8 mouse cellular contexts compared by ENCODE assay signal in genomic region chr15:81729792-81730635, GRCm38 (mm10). TPM values are rescaled to one million over a fixed set of nuclear protein-coding genes. Genes with fewer than 3 reads are reported as not detected.
DNase-seq lines count a peak whose midpoint lies in the region; ATAC-seq lines count a peak whose summit lies in the region.

No protein-coding gene starts in this region.

- H3K27ac ChIP-seq in lung, embryonic 16.5 days (ENCODE audit: low read length) = peak overlapping the region; percentile 78

- no peaks in the 10 kb centered on the region for H3K9me3 ChIP-seq in lung, embryonic 16.5 days (ENCODE audit: control insufficient read depth, low read length)

- H3K4me1 ChIP-seq in lung, embryonic 16.5 days (replicated peaks; ENCODE audit: control insufficient read depth, insufficient read depth, low read length) = peaks cover 15% of the 10 kb centered on the region

- ATAC-seq in hematopoietic stem cell, adult 5-6 weeks (replicated peaks in 1 of 2; ENCODE audit: insufficient read depth in 1 of 2, low FRiP score in 2 of 2, low TSS enrichment in 1 of 2, low read depth in 1 of 2, poor library complexity in 2 of 2, severe bottlenecking in 2 of 2) = peak; percentile 98 to 99
- peak; percentile 99 for ATAC-seq in lung, embryonic 16.5 days (ENCODE audit: low read depth)

- WGBS in lung, embryonic 16.5 days = 5% methylated on average over 41 of the region's 41 CpGs

- H3K36me3 ChIP-seq in lung, embryonic 16.5 days (ENCODE audit: control insufficient read depth, insufficient read depth, low read length) = no peaks in the 10 kb centered on the region

- H3K4me3 ChIP-seq in lung, embryonic 16.5 days (ENCODE audit: low read length) = peak overlapping the region; percentile 84

- peak overlapping the region; percentile 87 for H3K9ac ChIP-seq in lung, embryonic 16.5 days (ENCODE audit: low read length)

- H3K4me2 ChIP-seq in lung, embryonic 16.5 days (ENCODE audit: low read depth, low read length) = peak overlapping the region; percentile 78

- DNase-seq in MEL-GATA-1-ER (ENCODE audit: extremely low read depth, low read depth) = peak; percentile 98
- peak; percentile 97 for DNase-seq in cerebellum, adult 8-10 months
- DNase-seq in forelimb bud, embryonic 11.5 days (ENCODE audit: low read depth, low spot score) = peak; percentile 98
- peak; percentile 97 for DNase-seq in layer of hippocampus, adult 9-10 months (ENCODE audit: low spot score)
- peak; percentile 76 for DNase-seq in ovary, postnatal 10 days (ENCODE audit: low spot score)
- peak; percentile 95 to 97 for DNase-seq in thymus, postnatal 10 days (ENCODE audit: low spot score in 2 of 2)

- H3K27me3 ChIP-seq in lung, embryonic 16.5 days (ENCODE audit: control insufficient read depth, insufficient read depth, low read depth, low read length) = no peaks in the 10 kb centered on the region

RNA-seq across cellular contexts. Expression of gene Zc3h7b, which starts 14.8 kb away (rescaled TPM):
- total RNA-seq in hematopoietic stem cell, adult 5-6 weeks (2017) = 40.3 and 42.2 TPM in 2 replicates
- 25.7 and 32.0 TPM in 2 replicates for polyA plus RNA-seq in lung, embryonic 16.5 days (2015; fragmentation: Nextera tagmentation; extraction: Ambion mirVana)

RNA-seq across cellular contexts. Expression of gene Rangap1, which starts 15.3 kb away (rescaled TPM):
- total RNA-seq in hematopoietic stem cell, adult 5-6 weeks (2017) = 80.7 and 125 TPM in 2 replicates
- 94.6 and 95.7 TPM in 2 replicates for polyA plus RNA-seq in lung, embryonic 16.5 days (2015; fragmentation: Nextera tagmentation; extraction: Ambion mirVana)

RNA-seq across cellular contexts. Expression of gene Chadl, which starts 32.9 kb away (rescaled TPM):
- total RNA-seq in hematopoietic stem cell, adult 5-6 weeks (2017) = 0.19 and 0.69 TPM in 2 replicates
- 4.5 and 5.6 TPM in 2 replicates for polyA plus RNA-seq in lung, embryonic 16.5 days (2015; fragmentation: Nextera tagmentation; extraction: Ambion mirVana)

Comparison
In these comparisons a context has a peak if more than half of its experiments do, and no peak if none do; other contexts are left out.
1. Peak in every context shown above with its lines: DNase-seq, ATAC-seq, H3K4me3 ChIP-seq and H3K27ac ChIP-seq.